Mouse (Mus musculus) CD4-positive, CD25-positive, alpha-beta regulatory T cell, adult 2 months (primary cell): ENCODE data around the gene Clrn1.

Experiments
- DNase-seq: peaks from one replicate; pipeline ENCODE4 v3.0.0-alpha.2; 2012; ENCODE audit warnings: low read depth, low spot score

The Clrn1 gene

DNA sequence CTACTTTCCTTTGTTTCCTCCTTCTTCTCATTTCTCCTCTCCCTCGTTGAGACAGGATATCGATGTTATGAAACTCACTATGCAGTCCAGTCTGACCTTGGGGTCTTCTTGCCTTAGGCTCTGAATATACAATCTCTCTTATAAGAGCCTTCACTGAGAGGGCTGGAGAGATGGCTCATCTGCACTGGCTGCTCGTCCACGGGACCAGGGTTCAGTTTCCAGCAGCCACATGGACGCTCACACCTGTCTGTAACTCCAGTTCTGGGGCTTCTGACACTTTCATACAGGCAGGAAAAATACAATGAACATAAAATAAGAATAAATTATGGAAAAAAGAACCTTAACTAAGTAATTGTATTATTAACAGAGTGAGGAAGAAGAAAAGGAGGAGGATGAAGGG lies 53.6 kb downstream of the Clrn1 start:
- no peak for DNase-seq

DNA sequence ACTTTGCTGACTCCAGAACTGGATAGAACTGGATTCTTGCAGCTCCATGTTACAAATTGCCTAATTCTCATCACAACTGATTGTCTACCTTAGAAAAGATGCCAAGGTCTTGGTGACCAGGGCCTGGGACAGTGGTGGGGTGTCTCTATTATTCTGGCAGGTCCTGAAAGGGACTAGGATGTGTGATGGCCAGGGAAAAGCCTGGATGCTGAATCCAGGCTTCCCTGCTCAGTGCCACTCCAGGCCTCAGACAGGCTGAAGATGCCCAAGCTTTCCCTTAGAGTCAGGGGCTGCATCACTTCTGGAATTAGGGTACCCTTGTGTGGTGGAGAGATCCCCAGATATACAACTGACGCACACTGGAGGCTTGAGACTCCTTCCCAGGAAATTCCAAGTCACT lies 55.2 kb downstream of the Clrn1 start:
- DNase-seq: no peak

DNA sequence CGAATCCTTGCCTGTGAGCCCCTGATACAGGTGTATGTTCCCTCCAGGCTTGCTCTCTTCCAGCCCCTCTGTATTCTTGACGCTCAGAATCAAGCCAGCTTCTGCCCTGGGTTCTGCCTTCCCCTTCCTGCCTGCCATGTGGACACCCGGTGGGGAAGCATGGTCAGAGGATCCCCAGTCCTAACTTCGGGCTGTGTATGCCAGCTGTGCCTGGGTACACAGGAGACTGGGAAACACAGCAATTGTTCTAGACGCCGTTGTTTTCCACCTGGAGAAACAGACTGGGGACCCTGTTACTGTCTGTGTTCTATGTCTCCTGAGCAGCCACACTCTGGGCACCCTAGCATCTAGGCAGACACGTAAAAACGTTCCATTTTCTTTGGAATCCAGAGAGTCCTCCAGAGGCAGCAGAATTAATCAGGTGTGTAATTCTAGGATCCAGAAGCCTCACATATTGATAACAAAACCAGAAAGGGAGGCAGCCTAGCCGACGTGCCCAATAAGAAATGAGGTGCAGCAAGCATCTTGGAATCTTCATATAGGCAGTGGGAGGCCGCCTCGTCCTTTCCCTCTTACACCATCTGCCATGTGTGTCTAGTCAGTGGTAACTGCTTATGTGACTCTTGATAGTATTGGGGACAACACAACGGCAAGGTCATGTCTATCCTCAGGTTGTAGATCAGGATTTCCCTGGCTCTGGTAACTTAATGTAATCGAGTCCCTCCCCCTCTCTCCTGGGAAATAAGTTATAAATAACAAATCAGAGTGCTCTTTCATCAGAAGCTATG lies 56.6 kb downstream of the Clrn1 start:
- no peak for DNase-seq

DNA sequence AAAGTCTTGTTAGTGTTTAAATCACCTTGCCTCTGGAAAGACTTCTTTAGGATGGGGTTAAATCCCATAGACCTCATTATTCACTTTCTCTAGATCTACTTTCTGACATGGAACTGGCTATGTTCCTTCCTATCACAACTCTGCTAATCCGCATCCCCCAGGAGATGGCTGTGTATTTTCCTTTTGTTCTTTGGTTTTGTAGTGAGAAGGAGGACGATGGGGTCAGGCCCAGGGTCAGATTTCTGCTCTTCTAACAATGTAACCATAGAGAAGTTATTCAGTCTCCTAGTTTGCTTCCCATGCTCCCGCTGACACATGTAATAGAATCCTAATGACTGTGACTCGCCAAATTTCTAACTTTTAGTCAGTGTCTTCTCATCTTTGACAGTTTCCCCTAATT lies 58.9 kb downstream of the Clrn1 start:
- DNase-seq: no peak

DNA sequence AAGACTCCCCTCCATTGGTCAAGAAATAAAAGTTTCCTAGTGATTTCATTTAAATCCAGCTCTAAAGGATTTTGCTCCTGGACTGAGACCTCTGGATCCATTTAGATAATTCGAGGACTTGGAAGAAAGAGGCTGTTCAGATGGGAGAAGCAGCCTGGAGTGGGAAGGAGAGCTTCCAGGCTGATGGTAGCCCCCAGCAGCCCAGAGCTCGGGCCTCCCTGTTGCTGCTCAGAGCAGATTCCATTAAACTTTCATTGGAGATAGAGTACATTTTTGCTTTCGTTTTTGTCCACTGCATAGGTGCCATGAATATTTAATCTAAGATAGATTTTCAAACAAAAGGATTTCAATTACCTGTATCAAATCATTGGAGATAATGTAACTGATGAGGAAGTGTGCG lies 62.9 kb downstream of the Clrn1 start, which contains the start of gene Mindy4b-ps:
Gene Mindy4b-ps (minus strand): TSS at position 101 of the 400 bp plus-strand sequence.
- DNase-seq: no peak

DNA sequence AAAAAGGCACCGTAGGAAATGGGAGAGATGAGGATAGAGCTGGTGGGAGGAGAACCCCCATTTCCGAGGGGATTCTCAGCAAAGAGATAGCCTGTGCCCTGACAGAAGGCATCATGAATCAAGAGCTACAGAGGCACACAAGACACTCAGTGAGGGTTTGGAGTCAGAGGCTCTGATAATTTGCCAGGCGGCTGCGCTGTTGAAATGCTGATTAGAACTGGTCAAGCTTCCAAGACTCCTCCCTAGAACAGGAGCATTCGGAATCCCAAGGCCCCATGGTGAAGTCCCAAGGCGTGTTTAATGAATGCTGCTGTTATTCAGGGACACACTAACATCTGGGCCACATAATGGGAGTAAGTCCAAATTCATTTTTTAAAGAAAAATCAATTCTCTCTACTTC lies 67.8 kb downstream of the Clrn1 start:
- DNase-seq: no peak

DNA sequence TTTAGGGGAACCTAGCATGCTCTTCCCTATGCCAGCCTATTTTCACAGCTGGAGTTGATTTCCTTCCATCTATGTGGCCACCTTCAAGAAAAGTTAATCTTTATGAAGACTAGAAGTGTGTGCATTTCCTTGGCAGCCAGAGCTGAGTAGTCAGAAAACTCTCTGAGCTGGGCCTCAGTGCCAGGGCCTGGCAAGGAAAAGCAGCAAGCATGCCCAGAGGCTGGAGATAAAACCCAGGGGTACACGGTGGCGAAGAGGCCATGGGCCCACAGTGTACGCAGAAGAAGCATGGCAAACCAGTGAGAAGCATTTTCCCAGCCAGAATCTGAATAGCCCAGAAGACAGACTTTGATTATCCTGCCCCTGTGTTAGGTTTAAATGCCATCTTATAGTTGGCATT lies 70.9 kb downstream of the Clrn1 start:
- no peak for DNase-seq

DNA sequence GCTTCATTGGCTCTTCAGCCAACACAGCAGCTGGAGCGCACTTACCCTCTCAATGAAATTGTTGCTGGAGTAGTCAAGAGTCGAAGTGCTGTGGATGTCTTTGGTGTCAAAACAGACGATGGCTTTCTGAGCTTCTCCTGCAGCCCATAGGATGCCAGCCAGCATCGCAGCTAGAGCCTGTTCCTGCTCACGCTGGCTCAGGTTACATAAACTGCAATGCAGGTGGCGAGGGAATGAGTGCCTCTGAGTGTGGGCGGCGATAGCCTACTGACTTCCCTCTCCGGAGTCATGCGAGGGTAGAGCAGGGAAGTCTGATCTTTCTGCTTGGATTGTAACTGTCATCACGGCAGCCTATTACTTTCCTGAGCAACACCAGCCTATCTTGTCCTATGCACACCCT lies 74.8 kb downstream of the Clrn1 start:
- DNase-seq: no peak

DNA sequence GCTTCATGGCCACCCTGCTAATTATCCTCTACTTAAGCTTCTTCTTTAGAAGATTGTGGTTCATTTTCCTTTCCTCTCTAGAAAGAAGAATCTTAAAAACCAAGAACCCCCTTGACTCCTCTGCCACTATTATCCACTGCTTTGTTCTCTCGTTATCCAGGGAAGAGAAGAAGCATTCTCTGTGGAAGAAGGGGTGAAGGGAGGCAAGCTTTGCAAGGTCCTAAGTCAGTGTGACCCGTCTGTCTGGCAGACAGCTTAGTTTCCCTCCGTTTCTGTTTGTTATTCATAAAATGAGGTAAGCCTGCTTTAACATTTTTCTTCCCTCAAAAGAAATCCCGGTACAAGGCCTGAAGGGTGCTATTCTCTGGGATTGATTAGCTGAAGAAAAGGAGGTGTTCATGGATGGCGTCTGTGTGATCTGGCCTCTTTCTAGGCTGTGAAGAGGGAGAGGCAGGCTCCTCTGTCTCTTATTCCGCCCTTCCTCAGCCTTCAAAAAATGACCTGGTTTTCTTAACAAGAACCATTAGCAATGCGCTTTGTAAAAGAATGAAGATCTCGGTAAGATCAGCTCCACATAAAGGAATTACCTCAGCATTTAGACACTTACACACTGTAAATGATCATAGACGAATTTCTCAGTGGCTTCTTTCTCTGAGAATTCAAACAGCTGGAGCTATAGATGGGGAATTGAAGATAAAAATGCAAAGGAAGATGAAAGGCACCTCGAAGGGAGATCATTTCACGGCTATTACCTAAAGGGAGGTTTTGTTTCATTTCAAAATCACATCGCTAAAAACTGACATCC lies 75.8 kb downstream of the Clrn1 start:
- no peak for DNase-seq

DNA sequence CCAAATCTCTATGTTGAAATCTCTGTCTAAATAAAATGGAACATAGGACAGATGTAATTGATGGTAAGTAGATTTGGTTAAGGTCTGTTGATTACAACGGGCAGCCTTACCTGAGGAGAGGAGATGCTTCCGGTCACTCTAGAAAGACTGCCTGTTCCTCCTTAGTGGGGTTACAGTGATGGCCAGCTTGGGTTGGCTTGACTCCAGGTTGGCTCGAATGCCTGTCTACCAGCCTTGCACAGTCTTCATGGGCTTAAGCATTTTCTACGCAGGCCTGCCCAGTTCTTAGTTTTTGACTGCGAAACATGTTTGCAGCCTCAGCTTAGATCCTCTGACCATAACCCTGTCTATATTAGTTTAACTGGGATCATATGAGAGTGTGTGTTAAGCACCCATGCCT lies 76.5 kb downstream of the Clrn1 start:
- no peak for DNase-seq

DNA sequence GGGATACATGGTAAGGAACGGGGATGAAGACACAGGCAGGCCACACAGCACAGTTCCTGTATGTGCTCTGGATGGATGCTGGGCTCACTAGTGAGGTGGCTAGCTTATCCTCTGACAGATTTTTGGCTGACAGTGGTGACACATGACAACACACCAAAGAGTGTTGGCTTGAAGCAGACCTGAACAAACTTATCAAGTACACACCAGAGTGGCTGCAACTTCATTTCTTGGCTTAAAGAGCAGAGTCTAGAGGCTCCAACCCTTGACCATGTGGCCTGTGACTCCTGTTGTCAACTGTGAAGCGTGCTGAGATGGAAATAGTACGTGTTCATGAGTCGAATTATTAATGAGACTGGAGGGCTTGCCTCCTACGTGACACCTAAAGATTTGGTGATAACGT lies 80.4 kb downstream of the Clrn1 start:
- no peak for DNase-seq

DNA sequence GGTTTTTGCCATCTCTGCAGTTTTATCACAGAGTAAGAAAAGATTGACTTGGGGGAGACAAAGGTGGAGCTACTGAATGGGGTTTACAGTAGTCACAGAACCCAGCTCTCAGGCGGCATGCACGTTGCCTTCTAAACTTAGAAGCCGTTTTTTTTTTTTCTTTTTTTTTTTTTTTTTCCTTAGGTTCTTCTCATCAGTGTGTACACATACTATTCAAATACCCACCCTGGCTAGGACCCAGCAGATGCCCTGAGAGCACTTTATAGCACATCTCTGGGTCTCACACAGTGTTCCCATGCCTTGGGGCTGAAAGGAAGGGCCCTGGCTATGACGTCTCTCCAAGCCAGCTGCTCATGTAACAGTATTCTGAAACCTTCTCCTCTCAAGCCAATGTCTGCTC lies 86.5 kb downstream of the Clrn1 start:
- no peak for DNase-seq

DNA sequence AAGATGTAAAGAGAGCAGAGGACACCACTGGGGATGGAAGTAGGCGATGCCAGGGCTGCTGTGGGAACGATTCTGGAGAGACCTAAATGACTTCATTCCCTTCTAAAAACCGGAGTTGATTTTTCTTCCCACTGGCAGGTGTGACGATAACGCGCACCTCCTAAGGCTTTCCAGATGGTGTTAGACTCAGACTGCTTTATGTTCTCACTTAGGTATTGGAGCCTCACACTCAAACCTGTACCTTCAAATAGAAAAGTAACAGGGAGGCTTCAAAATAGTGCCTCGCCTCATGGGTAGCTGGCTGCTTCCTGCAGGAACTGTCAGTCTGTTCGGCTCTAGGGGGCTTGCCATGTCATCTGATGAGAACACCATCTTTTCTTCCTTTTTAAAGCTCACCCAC lies 86.9 kb downstream of the Clrn1 start:
- DNase-seq: no peak
